Mouse (Mus musculus): ENCODE measurements around the gene BC107364. TPM values are rescaled to one million over a fixed set of nuclear protein-coding genes. Genes with fewer than 3 reads are reported as not detected.
A peak's percentile ranks its signal among the peaks of the same experiment; 100 is the strongest.
"Not testable (repeated sequence)": the region's sequence is repeated elsewhere in the genome, so short reads cannot be mapped to it uniquely, and the experiment has no call there.

The BC107364 gene
- total RNA-seq, 2 experiments from 2014 or later: not detected

DNA sequence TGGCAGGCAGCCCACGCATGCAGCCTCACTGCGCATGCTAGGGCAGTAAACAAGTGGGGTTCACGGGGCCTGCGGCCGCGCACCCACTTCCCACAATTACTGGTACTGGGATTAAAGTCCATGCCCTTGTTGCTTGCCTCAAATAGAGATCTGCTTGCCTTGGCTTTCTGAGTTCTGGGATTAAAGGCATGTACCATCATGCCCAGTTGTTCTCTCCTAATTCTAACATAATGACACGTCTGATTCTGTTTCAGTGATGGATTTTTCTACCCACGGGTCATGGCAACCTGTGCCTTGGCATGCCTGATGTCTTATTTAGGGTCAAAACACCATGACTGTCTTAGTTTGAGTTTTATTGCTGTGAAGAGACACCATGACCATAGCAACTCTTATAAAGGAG, 15.5 kb upstream of the BC107364 start:
- DNase-seq (ENCODE audit: extremely low spot score in 1 of 2, low spot score in 2 of 2): no peak

DNA sequence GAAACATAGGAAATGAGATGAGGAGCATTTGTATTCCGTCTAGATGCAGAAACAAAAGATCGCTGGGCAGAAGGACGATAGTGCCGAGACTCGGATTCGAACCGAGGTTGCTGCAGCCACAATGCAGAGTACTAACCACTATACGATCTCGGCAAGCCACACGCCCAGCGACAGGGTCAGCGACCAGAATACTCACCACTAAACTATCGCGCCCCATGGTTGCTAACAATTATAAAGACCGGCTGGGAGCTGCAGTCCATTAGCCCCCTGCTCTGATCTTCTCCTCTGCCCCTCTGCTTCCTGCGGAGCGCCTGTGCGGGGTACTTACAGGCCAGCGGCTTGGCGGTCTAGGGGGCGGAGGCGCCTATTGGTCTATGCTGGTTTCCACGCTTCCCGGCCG, 11.8 kb upstream of the BC107364 start:
- intact Hi-C loops (cut with DNase I): no loop called here
- DNase-seq (ENCODE audit: extremely low spot score in 1 of 2, low spot score in 2 of 2): no peak

More for the DNA sequence above, 15.5 kb upstream of the BC107364 start:
- intact Hi-C loops (cut with DNase I): no loop called here

DNA sequence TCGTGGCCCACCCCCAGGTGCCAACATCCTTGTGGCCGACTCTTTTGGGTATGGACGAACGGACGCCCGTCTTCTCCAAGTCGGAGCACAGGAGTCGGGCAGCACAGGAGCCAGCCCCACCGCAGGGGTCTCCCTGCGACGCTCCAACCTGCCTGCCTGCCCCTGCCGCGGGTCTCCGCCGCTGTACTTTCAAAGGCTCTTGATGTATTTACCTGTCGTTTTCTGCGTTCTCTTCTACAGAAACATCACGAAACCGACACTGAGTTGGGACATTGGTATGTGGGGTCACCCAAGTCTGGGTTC, 8.4 kb upstream of the BC107364 start:
- intact Hi-C loops (cut with DNase I); DNase-seq (ENCODE audit: extremely low spot score in 1 of 2, low spot score in 2 of 2): not testable (repeated sequence)

DNA sequence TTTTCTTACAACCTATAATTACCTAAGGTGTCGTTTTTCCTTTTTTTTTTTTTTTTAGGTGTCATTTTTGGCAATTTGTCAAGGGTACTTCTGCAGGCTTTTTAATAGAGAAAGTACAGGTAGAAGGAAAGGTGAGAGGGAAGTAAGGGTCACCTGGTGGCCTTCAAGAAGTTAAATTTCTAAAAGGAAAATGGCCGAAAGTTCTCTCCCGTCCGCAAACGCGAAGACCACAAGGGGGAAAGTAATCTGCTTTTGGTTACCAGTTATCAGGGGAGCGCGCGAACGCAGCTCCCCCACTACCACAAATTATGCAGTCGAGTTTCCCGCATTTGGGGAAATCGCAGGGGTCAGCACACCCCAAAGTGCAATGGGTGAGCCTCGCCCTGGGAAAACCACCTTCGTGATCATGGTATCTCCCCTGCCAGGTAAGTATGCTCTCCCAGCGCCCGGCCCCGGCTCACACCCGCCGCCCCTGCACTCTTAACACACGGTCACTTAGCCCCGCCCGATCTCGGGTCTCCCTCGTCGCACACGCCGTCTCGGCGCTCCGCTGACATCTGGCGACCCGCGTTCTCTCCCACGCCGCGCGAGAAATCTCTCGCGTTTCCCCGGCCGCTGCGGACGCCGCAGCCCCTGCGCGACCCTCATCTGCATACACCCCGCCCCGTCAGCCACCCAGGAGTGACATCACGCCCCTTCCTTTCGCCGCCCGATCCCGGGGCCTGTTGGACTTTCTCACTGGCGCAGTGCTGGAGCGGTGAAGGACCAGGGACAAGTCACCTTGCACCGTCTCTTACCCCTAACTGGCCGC, 7.9 kb upstream of the BC107364 start:
- intact Hi-C loops (cut with DNase I); DNase-seq (ENCODE audit: extremely low spot score in 1 of 2, low spot score in 2 of 2): not testable (repeated sequence)

DNA sequence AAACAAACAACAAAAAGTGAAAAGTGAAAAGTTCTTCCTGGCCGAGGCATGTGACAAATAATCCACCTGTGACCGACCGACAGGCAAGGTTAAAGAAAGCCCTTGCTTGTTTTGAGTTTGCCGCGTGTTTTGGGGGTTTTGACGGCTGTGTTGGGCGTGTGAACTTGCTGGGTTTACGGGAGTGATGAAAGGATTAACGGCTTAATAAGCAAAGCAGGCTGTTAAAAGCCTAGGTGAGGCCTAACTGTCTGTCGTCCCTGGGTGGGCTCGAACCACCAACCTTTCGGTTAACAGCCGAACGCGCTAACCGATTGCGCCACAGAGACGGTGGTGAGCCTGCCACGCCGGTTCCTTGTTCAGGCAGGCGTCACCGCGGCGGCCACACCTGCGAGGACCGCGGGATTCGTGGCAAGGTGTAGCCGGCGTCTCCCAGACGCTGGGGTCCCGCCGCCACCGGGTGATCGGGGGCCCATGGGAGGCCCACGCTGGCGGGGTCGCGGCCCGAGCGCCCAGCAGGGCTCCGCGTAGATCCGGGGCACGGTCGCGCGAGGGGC, 6.9 kb upstream of the BC107364 start:
- intact Hi-C loops (cut with DNase I); DNase-seq (ENCODE audit: extremely low spot score in 1 of 2, low spot score in 2 of 2): not testable (repeated sequence)

DNA sequence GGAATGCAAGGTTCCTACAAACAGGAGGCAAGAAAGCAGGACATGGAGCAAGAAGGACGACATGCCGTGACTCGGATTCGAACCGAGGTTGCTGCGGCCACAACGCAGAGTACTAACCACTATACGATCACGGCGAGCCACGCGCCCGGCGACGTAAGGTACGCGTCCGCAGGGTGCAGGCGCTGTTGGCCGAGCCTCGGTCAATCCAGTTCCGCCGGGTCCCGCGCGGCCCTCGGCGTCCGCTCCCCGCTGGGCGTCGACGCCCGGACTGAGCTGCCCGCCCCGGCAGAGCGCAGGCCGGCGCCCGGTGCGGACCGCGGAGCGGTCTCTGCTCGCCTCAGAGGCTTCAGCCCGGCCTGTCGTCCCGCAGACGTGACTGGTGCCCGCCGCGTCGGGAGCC, 5.9 kb upstream of the BC107364 start:
- DNase-seq (ENCODE audit: extremely low spot score in 1 of 2, low spot score in 2 of 2); intact Hi-C loops (cut with DNase I): not testable (repeated sequence)

DNA sequence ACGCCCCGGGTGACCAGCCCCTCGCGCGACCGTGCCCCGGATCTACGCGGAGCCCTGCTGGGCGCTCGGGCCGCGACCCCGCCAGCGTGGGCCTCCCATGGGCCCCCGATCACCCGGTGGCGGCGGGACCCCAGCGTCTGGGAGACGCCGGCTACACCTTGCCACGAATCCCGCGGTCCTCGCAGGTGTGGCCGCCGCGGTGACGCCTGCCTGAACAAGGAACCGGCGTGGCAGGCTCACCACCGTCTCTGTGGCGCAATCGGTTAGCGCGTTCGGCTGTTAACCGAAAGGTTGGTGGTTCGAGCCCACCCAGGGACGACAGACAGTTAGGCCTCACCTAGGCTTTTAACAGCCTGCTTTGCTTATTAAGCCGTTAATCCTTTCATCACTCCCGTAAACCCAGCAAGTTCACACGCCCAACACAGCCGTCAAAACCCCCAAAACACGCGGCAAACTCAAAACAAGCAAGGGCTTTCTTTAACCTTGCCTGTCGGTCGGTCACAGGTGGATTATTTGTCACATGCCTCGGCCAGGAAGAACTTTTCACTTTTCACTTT, 847 bp downstream of the BC107364 start:
- DNase-seq (ENCODE audit: extremely low spot score in 1 of 2, low spot score in 2 of 2); intact Hi-C loops (cut with DNase I): not testable (repeated sequence)

DNA sequence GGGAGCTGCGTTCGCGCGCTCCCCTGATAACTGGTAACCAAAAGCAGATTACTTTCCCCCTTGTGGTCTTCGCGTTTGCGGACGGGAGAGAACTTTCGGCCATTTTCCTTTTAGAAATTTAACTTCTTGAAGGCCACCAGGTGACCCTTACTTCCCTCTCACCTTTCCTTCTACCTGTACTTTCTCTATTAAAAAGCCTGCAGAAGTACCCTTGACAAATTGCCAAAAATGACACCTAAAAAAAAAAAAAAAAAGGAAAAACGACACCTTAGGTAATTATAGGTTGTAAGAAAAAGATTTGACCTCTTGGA, 1.6 kb downstream of the BC107364 start:
- DNase-seq (ENCODE audit: extremely low spot score in 1 of 2, low spot score in 2 of 2); intact Hi-C loops (cut with DNase I): not testable (repeated sequence)

DNA sequence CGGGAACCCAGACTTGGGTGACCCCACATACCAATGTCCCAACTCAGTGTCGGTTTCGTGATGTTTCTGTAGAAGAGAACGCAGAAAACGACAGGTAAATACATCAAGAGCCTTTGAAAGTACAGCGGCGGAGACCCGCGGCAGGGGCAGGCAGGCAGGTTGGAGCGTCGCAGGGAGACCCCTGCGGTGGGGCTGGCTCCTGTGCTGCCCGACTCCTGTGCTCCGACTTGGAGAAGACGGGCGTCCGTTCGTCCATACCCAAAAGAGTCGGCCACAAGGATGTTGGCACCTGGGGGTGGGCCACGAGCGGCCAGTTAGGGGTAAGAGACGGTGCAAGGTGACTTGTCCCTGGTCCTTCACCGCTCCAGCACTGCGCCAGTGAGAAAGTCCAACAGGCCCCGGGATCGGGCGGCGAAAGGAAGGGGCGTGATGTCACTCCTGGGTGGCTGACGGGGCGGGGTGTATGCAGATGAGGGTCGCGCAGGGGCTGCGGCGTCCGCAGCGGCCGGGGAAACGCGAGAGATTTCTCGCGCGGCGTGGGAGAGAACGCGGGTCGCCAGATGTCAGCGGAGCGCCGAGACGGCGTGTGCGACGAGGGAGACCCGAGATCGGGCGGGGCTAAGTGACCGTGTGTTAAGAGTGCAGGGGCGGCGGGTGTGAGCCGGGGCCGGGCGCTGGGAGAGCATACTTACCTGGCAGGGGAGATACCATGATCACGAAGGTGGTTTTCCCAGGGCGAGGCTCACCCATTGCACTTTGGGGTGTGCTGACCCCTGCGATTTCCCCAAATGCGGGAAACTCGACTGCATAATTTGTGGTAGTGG, 2.1 kb downstream of the BC107364 start:
- DNase-seq (ENCODE audit: extremely low spot score in 1 of 2, low spot score in 2 of 2); intact Hi-C loops (cut with DNase I): not testable (repeated sequence)

DNA sequence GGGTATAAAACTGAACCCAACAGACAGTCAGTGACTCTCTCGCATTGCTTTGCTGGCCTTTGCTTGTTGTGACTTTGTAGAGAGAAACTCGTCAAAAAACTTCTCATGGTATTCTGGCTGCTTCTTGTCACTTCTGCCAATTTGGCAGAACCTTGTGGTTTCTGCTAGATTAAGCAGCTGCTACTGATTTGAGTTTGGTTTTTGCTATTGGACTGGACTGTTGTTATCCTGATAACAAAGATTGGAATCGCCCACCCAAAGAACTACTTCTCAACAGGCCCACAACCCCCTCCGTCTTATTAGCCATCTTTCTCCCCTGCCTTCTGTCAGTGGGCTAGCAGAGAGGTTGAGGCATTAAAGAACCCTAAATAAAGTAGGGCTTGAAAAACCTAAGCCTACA, 6.7 kb downstream of the BC107364 start:
- intact Hi-C loops (cut with DNase I): no loop called here

DNA sequence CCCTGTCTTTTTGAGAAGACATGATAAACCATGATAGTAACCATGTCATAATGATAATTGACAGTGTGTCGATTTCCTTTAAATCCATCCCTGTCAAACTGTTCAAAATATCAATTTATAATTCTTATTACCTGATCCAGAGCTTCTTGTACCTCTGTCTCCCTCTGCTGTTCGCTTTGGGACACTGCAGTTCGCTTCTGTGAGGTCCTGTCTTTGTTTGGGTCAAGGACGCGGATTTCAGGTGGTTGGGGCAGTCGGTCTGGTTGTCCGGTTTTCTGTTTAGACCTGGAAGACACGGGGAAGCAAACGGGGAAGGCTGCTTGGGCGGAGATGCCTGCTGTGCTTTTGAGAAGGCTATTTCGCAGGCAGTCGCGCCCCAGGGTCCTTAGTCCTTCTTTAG, 11.5 kb downstream of the BC107364 start:
- intact Hi-C loops (cut with DNase I): loop anchor here (5.0 kb wide), 2 partner anchors 113 to 158 kb away; no protein-coding TSS in a partner anchor
- DNase-seq (ENCODE audit: extremely low spot score in 1 of 2, low spot score in 2 of 2): peak; percentile 40 to 50

More for the DNA sequence above, 6.7 kb downstream of the BC107364 start:
- DNase-seq (ENCODE audit: extremely low spot score in 1 of 2, low spot score in 2 of 2): no peak

DNA sequence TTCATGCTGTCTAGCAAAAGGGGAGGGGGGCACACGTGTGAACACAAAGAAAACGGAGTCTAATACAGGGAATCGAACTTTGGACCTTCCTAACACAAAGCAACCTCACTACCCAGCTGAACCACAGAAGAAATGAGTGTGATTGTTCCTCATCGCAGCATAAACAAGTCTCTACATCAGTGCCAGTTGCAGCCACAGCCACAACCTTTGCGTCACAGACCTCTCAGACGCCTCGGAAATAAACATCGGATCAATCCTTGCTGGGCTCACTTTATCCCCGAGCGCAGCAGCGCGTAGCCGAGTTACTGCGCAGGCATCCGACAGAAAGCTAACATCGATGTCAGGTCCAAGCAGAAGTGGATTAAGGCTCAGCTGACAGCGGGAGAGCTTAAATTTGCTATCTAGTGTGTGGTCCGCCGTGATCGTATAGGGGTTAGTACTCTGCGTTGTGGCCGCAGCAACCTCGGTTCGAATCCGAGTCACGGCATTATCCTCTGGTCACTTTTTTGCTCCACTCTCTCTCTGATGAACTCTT, 16.5 kb downstream of the BC107364 start:
- intact Hi-C loops (cut with DNase I): no loop called here
- DNase-seq (ENCODE audit: extremely low spot score in 1 of 2, low spot score in 2 of 2): peak in 1 of 2 experiments; percentile 50

DNA sequence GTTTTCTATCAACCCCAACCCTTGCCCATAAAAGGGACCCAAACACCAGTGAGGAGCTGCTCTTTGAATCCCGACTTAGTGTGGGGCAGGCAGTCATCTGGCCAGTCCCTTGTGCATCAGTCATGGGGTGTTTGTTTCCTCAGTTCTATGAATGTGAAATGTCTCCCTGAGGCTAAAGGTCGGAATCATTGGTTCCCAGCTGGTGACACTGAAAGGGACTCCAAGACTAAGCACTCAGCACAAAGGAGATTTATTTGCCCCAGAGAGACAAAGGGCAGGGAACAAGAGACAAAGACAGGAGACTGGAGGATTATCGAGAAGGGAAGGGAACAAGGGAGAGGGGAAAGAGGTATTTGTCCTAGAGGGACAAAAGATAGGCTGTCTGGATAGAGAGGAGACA, 19.9 kb downstream of the BC107364 start:
- intact Hi-C loops (cut with DNase I): no loop called here
- no peak for DNase-seq (ENCODE audit: extremely low spot score in 1 of 2, low spot score in 2 of 2)

DNA sequence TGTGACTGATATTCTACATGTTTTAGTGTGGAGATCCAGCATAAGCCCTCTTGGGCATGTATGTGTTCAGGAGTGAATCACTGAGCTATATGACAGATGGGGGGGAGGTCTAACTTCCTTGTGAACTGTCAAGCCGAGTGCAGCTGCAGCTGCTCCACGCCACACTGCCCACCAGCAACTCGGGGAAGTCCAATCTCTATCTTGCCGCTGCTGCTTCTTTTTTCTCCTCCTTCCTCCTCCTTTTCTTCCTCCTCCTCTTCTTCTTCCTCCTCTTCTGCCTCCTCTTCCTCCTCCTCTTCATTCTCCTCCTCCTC, 22.3 kb downstream of the BC107364 start:
- DNase-seq (ENCODE audit: extremely low spot score in 1 of 2, low spot score in 2 of 2): no peak
- intact Hi-C loops (cut with DNase I): no loop called here

DNA sequence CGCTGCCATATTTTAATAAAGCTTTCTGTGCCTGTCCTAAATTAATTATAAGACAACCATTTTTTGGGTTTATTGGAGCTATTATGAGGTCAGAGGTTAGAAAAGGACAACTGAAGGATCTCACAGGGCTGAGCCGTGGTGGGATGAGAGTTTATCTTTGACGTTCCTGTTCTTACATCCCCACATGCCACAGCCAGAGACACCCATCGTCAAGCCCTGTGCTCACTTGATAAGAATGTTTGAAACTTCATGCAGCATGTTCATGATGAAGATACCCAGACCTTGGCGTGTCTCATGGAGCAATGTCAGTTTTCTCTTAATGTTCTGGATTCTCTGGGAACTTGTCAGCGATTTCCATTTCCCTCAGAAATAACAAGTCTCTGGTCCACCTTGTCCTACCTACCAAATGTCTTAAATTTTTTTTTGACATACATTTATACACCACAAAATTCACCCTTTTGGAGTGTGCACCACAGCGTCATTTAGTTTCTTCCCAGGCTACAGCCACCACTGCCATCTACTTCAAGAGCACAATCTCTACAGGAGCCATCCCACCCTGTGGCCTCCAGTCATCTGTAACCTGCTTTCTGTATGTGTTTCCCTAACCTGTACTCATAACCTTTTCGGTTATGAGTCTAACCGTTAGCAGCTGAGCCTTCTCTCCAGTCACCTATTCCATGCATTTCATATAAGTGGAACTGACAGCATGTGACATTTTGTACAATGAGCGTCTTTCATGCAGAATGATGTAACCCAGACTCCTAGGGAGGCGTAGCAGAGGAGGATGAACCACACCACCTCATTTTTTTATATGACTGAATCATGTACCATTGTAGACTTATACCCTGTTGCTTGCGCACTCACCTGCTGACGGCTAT, 22.9 kb downstream of the BC107364 start:
- intact Hi-C loops (cut with DNase I): no loop called here
- DNase-seq (ENCODE audit: extremely low spot score in 1 of 2, low spot score in 2 of 2): no peak

DNA sequence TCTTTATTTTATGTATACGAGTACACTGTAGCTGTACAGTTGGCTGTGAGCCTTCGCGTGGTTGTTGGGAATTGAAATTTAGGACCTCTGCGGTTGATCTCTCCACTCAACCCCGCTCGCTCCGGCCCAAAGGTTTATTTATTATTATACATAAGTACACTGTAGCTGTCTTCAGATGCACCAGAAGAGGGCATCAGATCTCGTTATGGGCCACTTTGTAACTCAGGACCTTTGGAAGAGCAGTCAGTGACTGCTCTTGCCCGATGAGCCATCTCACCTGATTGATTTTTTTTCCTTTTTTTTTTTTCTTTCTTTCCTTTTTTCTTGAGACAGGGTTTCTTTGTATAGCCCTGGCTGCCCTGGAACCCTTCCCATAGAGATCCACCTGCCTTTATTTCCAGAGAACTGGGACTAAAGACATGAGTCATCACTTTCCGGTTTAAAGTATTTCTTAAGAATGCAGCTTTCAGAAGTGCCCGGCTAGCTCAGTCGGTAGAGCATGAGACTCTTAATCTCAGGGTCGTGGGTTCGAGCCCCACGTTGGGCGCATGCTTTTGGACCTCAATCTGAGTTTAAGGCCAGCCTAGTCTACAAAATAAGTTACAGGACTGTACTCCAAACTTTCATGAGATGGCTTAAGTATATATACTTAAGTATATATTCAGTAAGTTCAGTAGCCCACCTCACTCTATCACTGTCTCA, 24.2 kb downstream of the BC107364 start:
- DNase-seq (ENCODE audit: extremely low spot score in 1 of 2, low spot score in 2 of 2): peak in 1 of 2 experiments; percentile 27

DNA sequence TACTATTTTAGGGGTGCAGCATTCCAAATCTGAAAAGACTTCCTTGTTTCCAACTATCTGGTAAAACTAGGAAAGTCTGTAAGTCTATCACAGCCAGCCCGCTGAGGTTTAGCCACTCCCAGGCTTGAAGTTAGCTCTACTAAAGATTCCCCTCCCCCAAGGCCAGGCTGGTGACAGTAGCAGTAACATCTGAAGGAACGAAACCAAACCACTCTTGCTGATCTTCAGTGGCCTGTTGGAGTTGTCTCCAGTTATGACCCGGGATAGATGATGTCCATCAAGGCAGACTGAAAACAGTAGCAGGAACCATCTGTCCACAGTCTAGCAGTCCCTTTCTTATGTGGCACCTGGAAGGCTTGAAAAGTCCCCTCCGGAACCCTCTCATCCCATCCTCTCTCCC, 24.8 kb downstream of the BC107364 start:
- no peak for DNase-seq (ENCODE audit: extremely low spot score in 1 of 2, low spot score in 2 of 2)
- intact Hi-C loops (cut with DNase I): no loop called here

More for the DNA sequence above, 24.2 kb downstream of the BC107364 start:
- intact Hi-C loops (cut with DNase I): no loop called here

DNA sequence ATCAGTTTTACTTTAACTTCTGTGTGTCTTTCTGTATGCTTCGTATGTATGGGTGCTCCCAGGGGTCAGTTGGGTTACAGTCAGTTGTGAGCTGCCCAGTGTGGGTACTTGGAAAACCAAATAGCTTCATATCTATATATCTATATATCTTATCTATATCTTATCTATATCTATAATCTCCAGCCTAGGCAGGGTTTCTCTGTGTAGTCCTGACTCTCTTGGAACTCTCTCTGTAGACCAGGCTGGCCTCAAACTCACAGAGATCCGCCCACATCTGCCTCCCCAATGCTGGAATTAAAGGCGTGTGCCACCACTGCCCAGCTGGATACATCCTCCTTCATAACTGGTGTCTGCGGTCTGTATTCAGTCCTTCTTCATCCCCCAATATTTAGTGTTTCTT, 25.8 kb downstream of the BC107364 start:
- intact Hi-C loops (cut with DNase I): no loop called here
- DNase-seq (ENCODE audit: extremely low spot score in 1 of 2, low spot score in 2 of 2): no peak
